Mouse (Mus musculus) CD8-positive naive resting alpha-beta T cell, adult 57 days (primary cell): ENCODE results near the gene Kcnj3. TPM values are rescaled to one million over a fixed set of nuclear protein-coding genes. Genes with fewer than 3 reads are reported as not detected.

Experiments
- total RNA-seq: library from RNA; stranded (reverse); gene quantifications from one replicate; pipeline ENCODE4 v1.2.4, GENCODE M21; 2023

Gene Kcnj3
- total RNA-seq: not detected

DNA sequence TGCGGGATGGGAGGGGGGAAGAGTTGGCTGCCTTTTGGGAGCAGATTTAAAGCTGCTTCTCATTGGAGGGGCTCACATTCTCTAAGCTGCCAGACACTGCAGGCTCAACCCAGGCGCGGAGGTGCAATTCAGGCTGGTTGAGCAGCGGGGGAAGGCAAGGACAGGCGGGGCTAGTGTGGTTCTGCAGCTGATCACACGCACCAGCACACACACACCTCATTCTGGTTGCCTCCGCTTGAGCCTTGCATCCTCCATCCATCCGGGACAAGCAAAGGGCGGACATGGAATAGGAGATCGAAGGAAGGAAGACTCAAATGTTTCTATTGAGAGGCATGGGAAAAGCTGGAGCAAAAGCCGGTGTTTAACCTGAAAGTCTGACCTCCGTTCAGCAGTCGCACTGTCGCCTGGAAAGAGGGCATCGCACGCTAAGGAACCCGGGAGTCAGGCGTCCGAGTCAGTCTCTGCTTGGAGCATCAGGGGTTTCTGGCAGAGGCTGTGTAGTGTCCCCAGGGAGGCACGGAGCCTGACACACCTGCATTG lies at the start of gene Kcnj3:
Gene Kcnj3 (plus strand): TSS at position 250 of the 540 bp plus-strand sequence.

